Mouse (Mus musculus) liver, adult 2 months (tissue): ENCODE results near the gene Coro1a. TPM values are rescaled to one million over a fixed set of nuclear protein-coding genes. Genes with fewer than 3 reads are reported as not detected.
A peak's percentile ranks its signal among the peaks of the same experiment; 100 is the strongest.
"Not testable (repeated sequence)": the region's sequence is repeated elsewhere in the genome, so short reads cannot be mapped to it uniquely, and the experiment has no call there.

Experiments
- DNase-seq: peaks from one replicate; pipeline ENCODE4 v3.0.0-alpha.2; 2011; ENCODE audit warnings: low read depth, low spot score; ENCODE audit errors: extremely low read depth
- H3K27ac ChIP-seq: fragments of 200-500 bp; replicated peaks from 2 replicates; pipeline ENCODE4 v1.5.1; 2012; ENCODE audit warnings: low read depth, mild to moderate bottlenecking, control low read depth, inconsistent platforms, low read length; ENCODE audit not compliant: insufficient read depth
- H3K27me3 ChIP-seq: fragments of 200-500 bp; 2 replicates; pipeline ENCODE4 v1.6.1; 2012; ENCODE audit warnings: mild to moderate bottlenecking, moderate library complexity, low read length, inconsistent platforms; ENCODE audit not compliant: control insufficient read depth, insufficient read depth
- H3K36me3 ChIP-seq: fragments of 200-500 bp; 2 replicates; pipeline ENCODE4 v1.6.1; 2012; ENCODE audit warnings: low read length, inconsistent platforms; ENCODE audit not compliant: control insufficient read depth, insufficient read depth
- H3K4me1 ChIP-seq: fragments of 200-500 bp; 2 replicates; pipeline ENCODE4 v1.6.1; 2011; ENCODE audit warnings: low read length; ENCODE audit not compliant: control insufficient read depth, insufficient read depth
- H3K4me3 ChIP-seq: fragments of 200-500 bp; 2 replicates; pipeline ENCODE4 v1.5.1; 2011; ENCODE audit warnings: low read depth, mild to moderate bottlenecking, control low read depth, low read length, moderate library complexity; ENCODE audit not compliant: insufficient read depth
- H3K79me2 ChIP-seq: fragments of 200-500 bp; 2 replicates; pipeline ENCODE4 v1.6.1; 2012; ENCODE audit warnings: inconsistent platforms, mild to moderate bottlenecking, low read length, moderate library complexity; ENCODE audit not compliant: control insufficient read depth, insufficient read depth
- H3K9ac ChIP-seq: fragments of 200-500 bp; 2 replicates; pipeline ENCODE4 v1.6.1; 2012; ENCODE audit warnings: low read depth, mild to moderate bottlenecking, control low read depth, inconsistent platforms, low read length
- CTCF ChIP-seq: fragments of 200-500 bp; IDR thresholded peaks from 2 replicates; pipeline ENCODE4 v1.5.1; 2011; ENCODE audit warnings: low read depth, low read length, control low read depth
- POLR2A ChIP-seq: fragments of 200-500 bp; IDR thresholded peaks from 2 replicates; pipeline ENCODE4 v1.6.1; 2011; ENCODE audit warnings: low read length, control low read depth; ENCODE audit not compliant: insufficient read depth; ENCODE audit errors: extremely low read depth
- WGBS: fragments of 180-500 bp; shearing (Covaris S2); methylation state at CpG from one replicate; pipeline ENCODE4 v1.1.7; 2018; 5-methylcytosine and 5-hydroxymethylcytosine counted together
- polyA plus RNA-seq: library from polyadenylated mRNA; depleted of rRNA; stranded (reverse); fragments of >200 nt; gene quantifications from 2 replicates; pipeline ENCODE4 v1.2.3, GENCODE M21; 2012
- total RNA-seq: library from RNA; depleted of rRNA; stranded (reverse); fragments of >200 nt; gene quantifications from 2 replicates; pipeline ENCODE4 v1.2.3, GENCODE M21; 2014

Coro1a gene
- total and polyA plus RNA-seq, 2 experiments, result 7.7 to 22.7 TPM

GRCm38 (mm10) chr7:126692426-126692825 lies 15.2 kb downstream of the Coro1a start:
- 94% methylated on average over 26 of the region's 26 CpGs for WGBS
- Histone ChIP-seq H3K4me1 (peaks cover 35% of the 10 kb centered on the region), H3K79me2 (peaks cover 7% of the 10 kb centered on the region; the same call in 1 of the 2 replicates)

GRCm38 (mm10) chr7:126691676-126692075 lies 15.9 kb downstream of the Coro1a start:
- Histone ChIP-seq H3K9ac (no peak overlapping the region), H3K27me3 (no peaks in the 10 kb centered on the region), H3K4me3 (no peak overlapping the region), H3K79me2 (peaks cover 7% of the 10 kb centered on the region; the same call in 1 of the 2 replicates), H3K4me1 (peaks cover 31% of the 10 kb centered on the region), H3K27ac (peak overlapping the region; percentile 22), H3K36me3 (no peaks in the 10 kb centered on the region)
- 30% methylated on average over 5 of the region's 5 CpGs for WGBS
- DNase-seq, result peak; percentile 77
- TF ChIP-seq CTCF, result 0 out of 2 replicates have a peak, but pooled peaks have one; percentile 34
- TF ChIP-seq POLR2A, result no peak

More at GRCm38 (mm10) chr7:126692426-126692825, 15.2 kb downstream of the Coro1a start:
- H3K27ac ChIP-seq, result no peak overlapping the region
- H3K27me3 ChIP-seq, result no peaks in the 10 kb centered on the region
- no peak overlapping the region for H3K4me3 ChIP-seq
- no peak overlapping the region for H3K9ac ChIP-seq
- H3K36me3 ChIP-seq, result no peaks in the 10 kb centered on the region
- DNase-seq, result no peak
- TF ChIP-seq CTCF (no peak), POLR2A (no peak)

DNA sequence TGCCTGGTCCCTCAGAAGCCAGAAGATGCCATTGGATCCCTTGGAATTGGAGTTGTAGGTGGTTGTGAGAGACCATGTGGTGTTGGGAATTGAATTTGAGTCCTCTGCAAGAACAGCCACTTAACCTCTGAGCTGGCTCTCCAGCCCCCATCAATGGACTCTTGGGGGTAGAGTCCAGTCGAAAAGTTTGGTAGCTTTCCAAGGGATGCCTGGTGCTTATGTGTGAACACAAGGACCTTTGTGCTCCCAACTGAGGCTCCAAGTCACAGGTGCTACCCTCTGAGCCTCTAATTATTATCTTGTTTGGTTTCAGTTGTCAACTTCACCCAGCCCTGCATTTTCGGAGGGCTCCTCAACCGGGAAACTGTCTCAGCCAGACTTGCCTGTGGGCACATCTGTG lies 16.9 kb downstream of the Coro1a start:
- 27% methylated on average over 3 of the region's 3 CpGs for WGBS
- H3K79me2 ChIP-seq, result no peaks in the 10 kb centered on the region

DNA sequence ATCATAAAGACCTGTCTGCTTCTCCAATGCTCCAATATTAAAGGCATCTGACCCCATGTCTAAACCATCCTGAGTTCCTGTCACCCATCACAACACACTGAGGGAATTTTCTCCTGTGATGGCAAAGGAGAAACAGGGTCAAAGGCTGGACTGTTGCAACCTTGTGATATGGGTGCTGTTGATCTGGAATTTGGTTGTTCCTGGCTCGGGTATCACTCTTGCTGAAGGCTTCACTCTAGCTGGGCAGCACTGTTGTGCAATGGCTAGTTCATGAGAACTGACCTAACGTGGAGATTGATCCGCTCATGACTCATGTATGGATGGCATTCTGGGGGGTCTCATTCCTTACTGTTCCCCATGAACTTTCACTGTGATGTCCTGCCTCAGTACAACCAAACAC lies 18.6 kb downstream of the Coro1a start:
- H3K4me1 ChIP-seq, result peaks cover 26% of the 10 kb centered on the region
- DNase-seq, result peak; percentile 99
- TF ChIP-seq CTCF (no peak), POLR2A (no peak)
- WGBS, result 19% methylated on average over 3 of the region's 3 CpGs
- H3K4me3 ChIP-seq, result no peak overlapping the region
- H3K9ac ChIP-seq, result 0 out of 2 replicates have a peak overlapping the region, but pooled peaks have one; percentile 1
- H3K27me3 ChIP-seq, result no peaks in the 10 kb centered on the region
- H3K27ac ChIP-seq, result peak overlapping the region; percentile 84
- no peaks in the 10 kb centered on the region for H3K79me2 ChIP-seq
- H3K36me3 ChIP-seq, result no peaks in the 10 kb centered on the region

More for the DNA sequence above, 16.9 kb downstream of the Coro1a start:
- Histone ChIP-seq H3K4me3 (no peak overlapping the region), H3K27me3 (no peaks in the 10 kb centered on the region), H3K27ac (peak overlapping the region; percentile 83), H3K36me3 (no peaks in the 10 kb centered on the region), H3K9ac (peak overlapping the region; percentile 12), H3K4me1 (peaks cover 29% of the 10 kb centered on the region)
- peak; percentile 97 for DNase-seq
- TF ChIP-seq POLR2A (no peak), CTCF (no peak)

DNA sequence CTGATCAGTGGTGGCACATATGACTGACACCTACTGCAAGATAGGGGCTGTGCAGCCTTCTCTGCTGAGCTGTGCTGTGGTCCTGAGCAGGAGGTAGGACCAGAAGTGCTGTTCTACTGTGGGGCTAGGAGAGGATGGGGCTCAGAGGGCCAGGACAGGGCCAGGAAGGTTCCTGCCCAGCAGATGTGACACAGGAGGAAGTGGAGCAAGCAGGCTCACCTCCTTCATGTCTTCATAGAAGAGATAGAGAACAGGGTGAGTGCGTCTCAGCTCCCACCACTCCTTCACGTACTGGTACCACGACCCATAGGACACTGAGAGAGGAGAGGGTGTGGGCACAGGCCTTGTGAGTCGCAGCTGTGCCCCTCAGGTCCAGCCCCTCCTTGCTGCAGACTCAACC lies 19.4 kb downstream of the Coro1a start:
- Histone ChIP-seq H3K27ac (peak overlapping the region; percentile 36), H3K4me1 (peaks cover 25% of the 10 kb centered on the region)
- H3K4me3 ChIP-seq, H3K79me2 ChIP-seq, H3K36me3 ChIP-seq, H3K9ac ChIP-seq, DNase-seq, H3K27me3 ChIP-seq: not testable (repeated sequence)
- WGBS, result 80% methylated on average over 4 of the region's 4 CpGs

- no peak overlapping the region for H3K27ac ChIP-seq
- H3K27me3 ChIP-seq, result no peaks in the 10 kb centered on the region
- H3K9ac ChIP-seq, result no peak overlapping the region
- H3K79me2 ChIP-seq, result no peaks in the 10 kb centered on the region
- no peaks in the 10 kb centered on the region for H3K36me3 ChIP-seq
- no peak overlapping the region for H3K4me3 ChIP-seq
- WGBS, result 20% methylated on average over 5 of the region's 5 CpGs
- H3K4me1 ChIP-seq, result peaks cover 36% of the 10 kb centered on the region
- peak; percentile 98 for DNase-seq
- TF ChIP-seq CTCF (0 out of 2 replicates have a peak, but pooled peaks have one; percentile 6), POLR2A (no peak)
Measured at GRCm38 (mm10) chr7:126681221-126681620, 26.4 kb downstream of the Coro1a start.
